Mouse (Mus musculus) kidney, adult 9 months (tissue): Measurements from ENCODE around the gene Arhgap29.

Experiments
- DNase-seq: peaks from one replicate; pipeline ENCODE4 v3.0.0; 2022

Gene Arhgap29

GRCm38 (mm10) chr3:121946765-121947164, 5.6 kb upstream of the Arhgap29 start:
- DNase-seq, result no peak

DNA sequence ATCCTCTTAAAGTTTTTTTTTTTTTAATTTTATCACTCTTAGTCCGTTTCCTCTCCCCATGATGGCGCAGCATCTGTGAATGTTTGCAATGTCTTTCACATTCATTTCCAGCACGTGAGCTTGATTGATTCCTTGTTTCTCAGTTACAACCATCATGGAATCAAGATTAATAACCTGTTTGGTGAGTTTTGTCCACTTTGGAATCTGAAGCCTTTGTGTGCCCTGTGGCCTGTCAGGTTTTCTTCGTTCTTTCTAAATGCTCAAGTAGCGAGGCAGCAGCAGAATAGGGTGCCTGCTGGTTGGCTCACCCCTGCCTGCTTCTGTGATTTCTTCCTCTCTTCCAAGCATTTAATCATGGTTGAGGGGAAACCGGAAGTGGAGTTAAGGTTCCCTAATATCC, 2.2 kb upstream of the Arhgap29 start:
- no peak for DNase-seq

GRCm38 (mm10) chr3:121951116-121951515, 1.2 kb upstream of the Arhgap29 start:
- DNase-seq, result no peak

DNA sequence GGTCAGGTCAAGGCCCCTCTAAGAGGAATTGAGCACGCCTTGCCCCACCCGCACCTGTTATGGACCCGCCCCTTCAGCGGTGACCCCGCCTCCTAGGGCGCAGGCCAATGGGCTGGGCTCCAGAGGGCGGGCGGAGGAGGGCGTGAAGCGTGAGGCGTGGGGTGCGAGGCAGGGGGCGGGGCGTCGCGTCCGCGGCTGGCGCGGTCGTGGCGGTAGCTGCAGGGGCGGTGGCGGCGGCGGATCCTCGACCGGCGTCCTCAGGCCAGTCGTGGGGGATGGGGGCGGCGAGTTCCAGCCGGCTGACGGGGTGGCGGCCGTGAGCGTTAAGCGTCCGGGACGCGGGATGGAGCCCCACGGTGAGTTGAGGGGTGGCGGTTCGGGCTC, 700 bp downstream of the Arhgap29 start:
- peak; percentile 96 for DNase-seq

DNA sequence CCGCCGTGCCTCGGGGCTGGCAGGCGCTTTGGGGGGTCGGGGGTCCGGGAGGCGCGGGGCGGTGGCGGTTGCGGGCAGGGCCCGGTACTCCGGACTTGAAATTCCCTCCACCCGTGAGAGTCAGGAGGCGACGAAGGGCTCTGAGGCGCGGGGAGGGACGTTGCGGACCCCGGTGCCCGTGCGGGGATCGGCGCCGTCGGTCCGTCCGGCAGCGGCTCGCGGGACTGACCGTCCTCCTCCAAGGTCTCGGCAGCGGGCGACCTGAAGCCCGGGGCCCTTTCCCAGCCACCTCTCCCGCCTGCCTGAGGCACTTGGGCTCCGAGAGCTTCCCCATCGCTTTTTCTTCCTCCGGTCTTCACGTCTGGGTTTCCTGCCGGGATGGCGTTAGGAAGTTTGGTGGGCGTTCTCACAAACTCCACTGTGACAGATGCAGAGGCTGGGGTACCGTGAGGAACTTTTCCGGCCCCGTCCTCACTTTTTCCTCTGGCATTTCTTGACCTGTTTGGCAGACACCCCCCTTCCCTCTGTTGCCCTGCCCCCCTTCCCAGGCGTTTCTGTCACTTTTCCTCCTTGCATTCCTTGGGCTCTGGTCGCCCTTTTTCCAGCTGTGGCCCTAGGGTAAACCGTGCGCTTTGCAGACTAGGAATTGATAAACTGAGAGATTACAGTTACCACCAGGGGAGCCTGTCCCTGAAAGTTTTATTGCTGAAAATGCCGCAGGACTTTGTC, 1.3 kb downstream of the Arhgap29 start:
- DNase-seq, result peak; percentile 54

GRCm38 (mm10) chr3:121954421-121954820, 2.1 kb downstream of the Arhgap29 start:
- peak; percentile 35 for DNase-seq

DNA sequence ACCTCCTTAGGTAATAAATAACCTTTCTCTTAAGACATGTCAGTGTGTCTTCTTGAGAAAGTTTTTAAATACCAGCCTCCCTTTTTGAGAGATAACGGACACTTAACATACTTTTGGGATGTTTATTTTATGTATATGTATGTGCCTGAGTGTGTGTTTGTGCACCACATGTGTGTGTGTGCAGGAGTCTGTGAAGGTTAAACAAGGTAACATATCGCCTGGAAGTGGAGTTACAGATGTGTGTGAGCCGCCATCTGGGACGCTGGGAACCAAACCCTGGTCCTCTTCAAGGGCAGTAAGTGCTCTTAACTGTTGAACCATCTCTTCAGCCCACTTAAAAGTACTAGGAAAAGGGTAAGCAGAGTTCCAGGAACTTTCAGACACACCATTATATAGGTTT, 3.2 kb downstream of the Arhgap29 start:
- DNase-seq, result no peak

- DNase-seq, result no peak
Measured at GRCm38 (mm10) chr3:121956789-121957188, 4.4 kb downstream of the Arhgap29 start.

- no peak for DNase-seq
Measured at GRCm38 (mm10) chr3:121957606-121958344, 5.4 kb downstream of the Arhgap29 start.

GRCm38 (mm10) chr3:121964173-121964572, 11.8 kb downstream of the Arhgap29 start:
- peak; percentile 79 for DNase-seq

DNA sequence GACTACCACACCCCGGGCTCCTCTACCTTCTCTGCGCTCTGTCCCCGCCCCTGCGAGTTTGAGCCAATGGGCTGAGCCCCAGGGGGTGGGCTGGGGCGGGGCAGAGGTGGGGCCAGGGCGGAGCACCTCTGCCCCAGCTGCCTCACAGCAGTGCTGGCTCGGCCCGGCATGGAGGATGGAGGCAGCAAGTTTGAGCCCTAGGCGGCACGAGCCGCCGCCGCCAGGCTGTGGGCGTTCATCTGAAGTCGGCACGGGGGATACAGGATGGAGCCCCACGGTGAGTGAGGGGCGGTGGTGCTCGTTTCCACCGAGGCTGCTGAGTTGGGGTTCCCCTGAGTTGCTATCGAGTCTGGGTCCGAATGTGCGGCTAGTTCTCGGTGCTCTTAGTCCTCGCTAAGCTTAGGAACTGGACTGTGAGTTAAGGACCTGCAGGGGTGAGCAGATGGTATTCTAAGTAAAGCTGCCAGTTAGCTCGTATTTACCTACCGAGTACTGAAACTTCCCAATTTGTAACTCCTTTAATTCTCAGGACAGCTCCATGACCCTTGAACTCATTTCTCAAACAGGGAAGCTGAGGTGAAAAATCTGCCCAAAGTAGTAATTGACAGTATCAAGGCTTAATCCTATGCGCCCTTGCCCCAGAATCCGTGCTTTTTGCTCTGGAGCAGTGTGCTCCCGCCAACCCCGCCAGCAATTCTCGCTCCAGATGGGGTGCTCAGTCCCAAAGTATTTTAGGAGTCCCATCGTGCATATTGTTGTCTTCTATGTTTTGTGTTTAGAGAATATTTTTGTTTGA, 15.5 kb downstream of the Arhgap29 start:
- DNase-seq, result peak; percentile 94

DNA sequence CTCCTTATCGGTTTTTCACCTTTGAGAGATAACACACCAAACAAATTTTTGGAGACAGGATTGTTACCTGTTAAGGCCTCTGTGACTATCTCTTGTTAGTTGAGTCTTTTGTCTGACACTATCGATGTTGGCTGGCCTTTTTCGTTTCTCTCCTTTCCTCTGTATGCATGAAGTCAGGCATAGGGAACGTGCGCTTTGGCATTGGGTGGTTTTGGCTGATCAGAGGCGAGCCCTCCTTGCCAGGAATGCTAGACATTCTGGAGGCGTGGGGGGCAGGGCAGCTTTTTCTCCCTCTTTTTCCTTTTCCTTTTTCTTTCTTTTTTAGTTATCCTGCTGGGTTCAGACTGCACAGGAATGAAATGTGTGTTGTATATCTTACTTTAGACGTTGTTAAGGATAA, 16.3 kb downstream of the Arhgap29 start:
- peak; percentile 73 for DNase-seq

- peak; percentile 28 for DNase-seq
Measured at GRCm38 (mm10) chr3:121969451-121969850, 17.1 kb downstream of the Arhgap29 start.

GRCm38 (mm10) chr3:121973761-121974160, 21.4 kb downstream of the Arhgap29 start:
- DNase-seq, result peak; percentile 33

GRCm38 (mm10) chr3:121975381-121975780, 23.0 kb downstream of the Arhgap29 start:
- DNase-seq, result no peak

DNA sequence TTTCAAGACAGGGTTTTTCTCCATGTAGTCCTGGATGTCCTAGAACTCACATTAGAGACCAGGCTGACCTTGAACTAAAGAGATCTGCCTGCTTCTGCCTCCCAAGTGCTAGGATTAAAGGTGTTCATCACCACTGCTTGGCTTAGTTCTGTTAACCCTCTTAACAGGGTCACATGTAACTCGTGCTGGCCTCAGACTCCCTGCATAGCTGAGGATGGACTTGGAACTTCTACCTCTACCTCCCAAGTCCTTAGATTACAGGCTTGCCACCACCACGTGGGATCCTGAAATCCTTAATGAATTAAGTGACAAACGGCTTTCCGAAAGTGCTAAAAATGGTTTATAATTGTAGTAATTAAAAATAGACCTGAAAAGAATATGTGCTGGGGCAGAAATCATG, 29.0 kb downstream of the Arhgap29 start:
- DNase-seq, result peak; percentile 60

- peak; percentile 33 for DNase-seq
Measured at GRCm38 (mm10) chr3:121982450-121982849, 30.1 kb downstream of the Arhgap29 start.

GRCm38 (mm10) chr3:121995125-121995524, 42.8 kb downstream of the Arhgap29 start:
- no peak for DNase-seq

DNA sequence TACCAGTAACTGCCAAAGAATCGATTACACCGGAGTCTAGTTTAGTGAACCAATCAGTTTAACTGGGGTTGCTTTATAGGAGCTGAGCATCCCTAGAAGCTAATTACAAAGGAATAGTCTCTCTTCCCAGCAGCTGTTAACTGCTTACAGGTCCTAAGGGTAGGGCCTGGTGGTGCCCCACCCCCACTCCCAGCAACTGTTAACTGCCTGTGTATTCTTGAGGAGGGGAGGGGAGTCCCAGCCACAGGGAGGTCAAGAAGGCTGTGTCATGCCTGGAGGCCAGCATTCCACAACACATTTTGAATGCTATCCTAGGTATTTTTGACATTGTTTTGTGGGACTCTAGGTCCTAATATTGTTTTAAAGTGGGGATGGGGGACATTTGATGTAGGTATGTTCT, 47.6 kb downstream of the Arhgap29 start:
- no peak for DNase-seq

GRCm38 (mm10) chr3:122001568-122001967, 49.2 kb downstream of the Arhgap29 start:
- DNase-seq, result no peak

DNA sequence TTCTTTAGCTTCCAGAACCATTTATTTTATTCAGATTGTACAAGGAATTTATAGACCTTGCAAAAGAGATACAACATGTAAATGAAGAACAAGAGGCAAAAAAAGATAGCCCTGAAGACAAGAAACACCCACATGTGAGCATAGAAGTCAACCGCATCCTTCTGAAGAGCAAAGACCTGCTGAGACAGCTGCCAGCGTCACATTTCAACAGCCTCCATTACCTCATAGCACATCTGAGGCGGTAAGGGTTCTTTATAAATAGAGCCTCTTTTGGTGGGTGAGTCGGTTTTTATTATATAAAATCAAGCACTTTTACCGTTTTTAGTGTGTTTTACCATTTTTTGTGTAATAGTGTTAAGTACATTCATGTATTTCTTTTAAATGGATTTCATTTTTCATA, 57.5 kb downstream of the Arhgap29 start:
- DNase-seq, result no peak

DNA sequence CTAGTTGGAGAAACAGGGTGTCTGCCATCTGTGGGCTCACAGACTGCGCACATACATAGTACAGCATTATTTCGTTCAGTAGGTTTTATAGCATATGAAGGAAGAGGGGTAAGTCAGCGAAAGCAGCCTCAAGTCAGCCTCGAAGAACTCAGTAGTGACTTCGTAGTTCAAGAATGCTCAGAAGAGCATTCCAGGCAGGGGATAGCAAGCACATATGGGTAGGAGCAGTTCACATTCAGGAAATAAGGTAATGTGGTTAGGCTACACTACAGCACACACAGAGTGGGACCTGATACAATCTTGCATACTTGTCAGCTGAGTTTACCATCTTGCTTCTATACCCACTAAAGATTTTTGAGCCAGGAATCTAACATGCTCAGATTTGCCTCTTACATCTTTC, 58.0 kb downstream of the Arhgap29 start:
- DNase-seq, result no peak

DNA sequence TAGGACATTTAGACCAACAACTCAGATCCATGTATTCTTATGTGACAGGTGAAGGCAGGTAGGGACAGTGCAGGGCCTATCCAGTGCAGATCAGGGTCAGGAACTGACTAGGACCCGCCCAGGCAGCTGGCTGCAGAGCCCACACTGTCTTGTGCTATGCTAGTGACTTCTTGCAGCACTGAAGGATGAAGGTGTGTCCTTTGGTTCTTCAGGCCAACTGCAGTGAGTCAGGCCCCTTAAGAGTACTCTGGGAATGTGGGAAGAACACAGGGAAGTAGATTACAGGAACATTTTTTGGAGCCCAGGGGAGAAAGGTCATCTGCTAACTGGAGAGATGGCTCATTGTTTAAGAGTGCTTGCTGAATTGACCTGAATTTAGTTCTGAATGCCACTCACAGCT, 60.1 kb downstream of the Arhgap29 start:
- no peak for DNase-seq

DNA sequence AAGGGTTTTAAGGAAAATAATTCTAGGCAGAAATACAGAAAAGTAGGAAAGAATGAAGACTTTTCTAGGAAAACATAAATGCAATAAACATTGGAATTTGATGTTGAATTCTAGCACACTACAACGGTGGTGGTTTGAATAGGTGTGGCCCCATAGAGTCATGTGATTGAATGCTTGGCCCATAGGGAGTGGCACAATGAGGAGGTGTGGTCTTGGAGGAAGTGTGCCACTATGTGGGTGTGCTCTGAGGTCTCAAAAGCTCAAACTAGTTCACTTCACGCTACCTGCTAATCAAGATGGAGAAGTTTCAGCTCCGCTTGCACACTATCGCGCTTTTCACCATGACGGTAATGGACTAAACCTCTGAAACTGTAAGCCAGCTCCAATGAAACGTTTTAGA, 66.1 kb downstream of the Arhgap29 start:
- DNase-seq, result no peak
